Mouse (Mus musculus) forebrain, embryonic 14.5 days (tissue): ENCODE measurements around the gene Rad52. TPM values are rescaled to one million over a fixed set of nuclear protein-coding genes. Genes with fewer than 3 reads are reported as not detected.
A peak's percentile ranks its signal among the peaks of the same experiment; 100 is the strongest.

ENCODE experiments used
- ATAC-seq: fragments of 200-750 bp; cut with Nextera tagmentation; 2 replicates; pipeline ENCODE4 v1.8.0; 2017; ENCODE audit warnings: mild to moderate bottlenecking, moderate library complexity
- DNase-seq: peaks from one replicate; pipeline ENCODE4 v3.0.0-alpha.2; 2015; ENCODE audit warnings: low spot score
- H3K27ac ChIP-seq: fragments of 300-500 bp; sonication (generic); 2 replicates; pipeline ENCODE4 v1.5.1; 2014; ENCODE audit warnings: low read depth, mild to moderate bottlenecking, control low read depth, low read length, moderate library complexity
- H3K27me3 ChIP-seq: fragments of 300-500 bp; sonication (generic); replicated peaks from 2 replicates; pipeline ENCODE4 v1.6.1; 2014; ENCODE audit warnings: low read length, control low read depth, mixed read lengths; ENCODE audit not compliant: control insufficient read depth, insufficient read depth
- H3K36me3 ChIP-seq: fragments of 300-500 bp; sonication (generic); 2 replicates; pipeline ENCODE4 v1.6.1; 2014; ENCODE audit warnings: low read length, control low read depth; ENCODE audit not compliant: control insufficient read depth, insufficient read depth
- H3K4me1 ChIP-seq: fragments of 300-500 bp; sonication (generic); 2 replicates; pipeline ENCODE4 v1.6.1; 2014; ENCODE audit warnings: antibody characterized with exemption, low read length, control low read depth; ENCODE audit not compliant: control insufficient read depth, insufficient read depth
- H3K4me2 ChIP-seq: fragments of 300-500 bp; sonication (generic); 2 replicates; pipeline ENCODE4 v1.6.1; 2014; ENCODE audit warnings: mild to moderate bottlenecking, control low read depth, low read length
- H3K4me3 ChIP-seq: fragments of 300-500 bp; sonication (generic); 2 replicates; pipeline ENCODE4 v1.5.1; 2014; ENCODE audit warnings: low read depth, low read length, control low read depth
- H3K9ac ChIP-seq: fragments of 300-500 bp; sonication (generic); 2 replicates; pipeline ENCODE4 v1.6.1; 2014; ENCODE audit warnings: mild to moderate bottlenecking, low read length, control low read depth, moderate library complexity
- H3K9me3 ChIP-seq: fragments of 300-500 bp; sonication (generic); replicated peaks from 2 replicates; pipeline ENCODE4 v1.6.1; 2016; ENCODE audit warnings: low read length, control low read depth, mixed read lengths; ENCODE audit not compliant: control insufficient read depth
- WGBS: fragments of 180-500 bp; shearing (Covaris S2); extraction: QIAGEN DNeasy Blood & Tissue Kit; methylation state at CpG from one replicate; pipeline ENCODE4 v1.1.7; 2014; 5-methylcytosine and 5-hydroxymethylcytosine counted together
- polyA plus RNA-seq: library from polyadenylated mRNA; unstranded; fragments of >200 nt; fragmentation: Nextera tagmentation; extraction: Ambion mirVana; gene quantifications from 2 replicates; pipeline ENCODE4 v1.2.1, GENCODE M21; 2014

Rad52 gene
- polyA plus RNA-seq: 21.8 and 22.4 TPM in 2 replicates

- H3K4me2 ChIP-seq: peak within 1 kb of the TSS; percentile 76
- peaks cover 3% of the 10 kb centered on the region; the same call in 1 of the 2 replicates for H3K4me1 ChIP-seq
- no peaks in the 10 kb centered on the region for H3K27me3 ChIP-seq
- DNase-seq: peak; percentile 96
- peak within 1 kb of the TSS; percentile 95 for H3K9ac ChIP-seq
- H3K36me3 ChIP-seq: peaks cover 5% of the 10 kb centered on the region; the same call in 1 of the 2 replicates
- H3K27ac ChIP-seq: peak within 1 kb of the TSS; percentile 90
- H3K4me3 ChIP-seq: peak within 1 kb of the TSS; percentile 93
- H3K9me3 ChIP-seq: no peaks in the 10 kb centered on the region
- ATAC-seq: peak; percentile 88
- WGBS: 1% methylated on average over 67 of the region's 67 CpGs
Measured at GRCm38 (mm10) chr6:119902204-119903080, at the start of gene Rad52. TSS of gene Rad52 (plus strand) at chr6:119902698.

- H3K9ac ChIP-seq: no peak overlapping the region
- H3K4me2 ChIP-seq: no peak overlapping the region
- no peak overlapping the region for H3K27ac ChIP-seq
- no peak overlapping the region for H3K4me3 ChIP-seq
- H3K36me3 ChIP-seq: no peaks in the 10 kb centered on the region
- ATAC-seq (no peak), DNase-seq (no peak)
- 59% methylated on average over 2 of the region's 2 CpGs for WGBS
- H3K9me3 ChIP-seq: no peaks in the 10 kb centered on the region
- H3K4me1 ChIP-seq: peaks cover 8% of the 10 kb centered on the region; the same call in 1 of the 2 replicates
- no peaks in the 10 kb centered on the region for H3K27me3 ChIP-seq
Measured at GRCm38 (mm10) chr6:119854156-119854555, 48.3 kb upstream of the Rad52 start.

- ATAC-seq (peak; percentile 44), DNase-seq (peak; percentile 65)
- peaks cover 8% of the 10 kb centered on the region; the same call in 1 of the 2 replicates for H3K4me1 ChIP-seq
- H3K27me3 ChIP-seq: no peaks in the 10 kb centered on the region
- H3K4me3 ChIP-seq: no peak overlapping the region
- no peaks in the 10 kb centered on the region for H3K9me3 ChIP-seq
- H3K4me2 ChIP-seq: no peak overlapping the region
- H3K27ac ChIP-seq: no peak overlapping the region
- no peaks in the 10 kb centered on the region for H3K36me3 ChIP-seq
- WGBS: 32% methylated on average over 4 of the region's 4 CpGs
- no peak overlapping the region for H3K9ac ChIP-seq
Measured at GRCm38 (mm10) chr6:119855471-119855870, 47.0 kb upstream of the Rad52 start.

- DNase-seq (no peak), ATAC-seq (no peak)
- 95% methylated on average over 2 of the region's 2 CpGs for WGBS
- no peak overlapping the region for H3K4me2 ChIP-seq
- H3K27me3 ChIP-seq: no peaks in the 10 kb centered on the region
- no peaks in the 10 kb centered on the region for H3K36me3 ChIP-seq
- H3K4me3 ChIP-seq: no peak overlapping the region
- no peaks in the 10 kb centered on the region for H3K9me3 ChIP-seq
- no peak overlapping the region for H3K9ac ChIP-seq
- no peak overlapping the region for H3K27ac ChIP-seq
- H3K4me1 ChIP-seq: peaks cover 8% of the 10 kb centered on the region; the same call in 1 of the 2 replicates
Measured at GRCm38 (mm10) chr6:119860236-119860635, 42.3 kb upstream of the Rad52 start.

GRCm38 (mm10) chr6:119861519-119861918 lies 41.0 kb upstream of the Rad52 start:
- no peak for ATAC-seq
- Histone ChIP-seq H3K4me1 (no peaks in the 10 kb centered on the region), H3K9me3 (no peaks in the 10 kb centered on the region), H3K27me3 (no peaks in the 10 kb centered on the region), H3K27ac (no peak overlapping the region), H3K36me3 (no peaks in the 10 kb centered on the region), H3K4me2 (no peak overlapping the region), H3K9ac (no peak overlapping the region), H3K4me3 (no peak overlapping the region)
- 37% methylated on average over 8 of the region's 8 CpGs for WGBS
- no peak for DNase-seq

GRCm38 (mm10) chr6:119864341-119865034 lies 38.0 kb upstream of the Rad52 start:
- no peak overlapping the region for H3K4me2 ChIP-seq
- ATAC-seq: peak; percentile 79; the same call in 1 of the 2 replicates

GRCm38 (mm10) chr6:119883151-119883550 lies 19.3 kb upstream of the Rad52 start:
- H3K36me3 ChIP-seq: no peaks in the 10 kb centered on the region
- DNase-seq (no peak), ATAC-seq (no peak)
- no peak overlapping the region for H3K4me3 ChIP-seq
- H3K4me1 ChIP-seq: no peaks in the 10 kb centered on the region
- no peak overlapping the region for H3K27ac ChIP-seq
- H3K9me3 ChIP-seq: no peaks in the 10 kb centered on the region
- no peaks in the 10 kb centered on the region for H3K27me3 ChIP-seq
- H3K9ac ChIP-seq: no peak overlapping the region
- WGBS: 80% methylated on average over 7 of the region's 7 CpGs
- H3K4me2 ChIP-seq: no peak overlapping the region

More at GRCm38 (mm10) chr6:119864341-119865034, 38.0 kb upstream of the Rad52 start:
- Histone ChIP-seq H3K4me3 (no peak overlapping the region), H3K27ac (no peak overlapping the region), H3K36me3 (no peaks in the 10 kb centered on the region), H3K4me1 (no peaks in the 10 kb centered on the region), H3K9ac (no peak overlapping the region), H3K27me3 (no peaks in the 10 kb centered on the region), H3K9me3 (no peaks in the 10 kb centered on the region)
- DNase-seq: peak; percentile 82
- WGBS: 80% methylated on average over 11 of the region's 11 CpGs

- DNase-seq (no peak), ATAC-seq (no peak)
- no peaks in the 10 kb centered on the region for H3K9me3 ChIP-seq
- no peak overlapping the region for H3K4me2 ChIP-seq
- no peaks in the 10 kb centered on the region for H3K4me1 ChIP-seq
- H3K9ac ChIP-seq: no peak overlapping the region
- H3K27me3 ChIP-seq: no peaks in the 10 kb centered on the region
- H3K4me3 ChIP-seq: no peak overlapping the region
- 92% methylated on average over 7 of the region's 7 CpGs for WGBS
- no peak overlapping the region for H3K27ac ChIP-seq
- no peaks in the 10 kb centered on the region for H3K36me3 ChIP-seq
Measured at GRCm38 (mm10) chr6:119892711-119893110, 9.8 kb upstream of the Rad52 start.
